Mouse (Mus musculus) heart, adult 8-10 months (tissue): Measurements from ENCODE around the gene Lfng. TPM values are rescaled to one million over a fixed set of nuclear protein-coding genes. Genes with fewer than 3 reads are reported as not detected.

Experiments
- DNase-seq: peaks from one replicate; pipeline ENCODE4 v3.0.0; 2022; ENCODE audit warnings: low spot score
- total RNA-seq, 4 experiments: library from RNA; stranded (reverse); gene quantifications; 2 replicates each; pipeline ENCODE4 v1.2.4; 2022

Gene Lfng
- total RNA-seq, 4 experiments from 2014 or later = 6.0 to 8.3 (median 6.9) TPM

DNA sequence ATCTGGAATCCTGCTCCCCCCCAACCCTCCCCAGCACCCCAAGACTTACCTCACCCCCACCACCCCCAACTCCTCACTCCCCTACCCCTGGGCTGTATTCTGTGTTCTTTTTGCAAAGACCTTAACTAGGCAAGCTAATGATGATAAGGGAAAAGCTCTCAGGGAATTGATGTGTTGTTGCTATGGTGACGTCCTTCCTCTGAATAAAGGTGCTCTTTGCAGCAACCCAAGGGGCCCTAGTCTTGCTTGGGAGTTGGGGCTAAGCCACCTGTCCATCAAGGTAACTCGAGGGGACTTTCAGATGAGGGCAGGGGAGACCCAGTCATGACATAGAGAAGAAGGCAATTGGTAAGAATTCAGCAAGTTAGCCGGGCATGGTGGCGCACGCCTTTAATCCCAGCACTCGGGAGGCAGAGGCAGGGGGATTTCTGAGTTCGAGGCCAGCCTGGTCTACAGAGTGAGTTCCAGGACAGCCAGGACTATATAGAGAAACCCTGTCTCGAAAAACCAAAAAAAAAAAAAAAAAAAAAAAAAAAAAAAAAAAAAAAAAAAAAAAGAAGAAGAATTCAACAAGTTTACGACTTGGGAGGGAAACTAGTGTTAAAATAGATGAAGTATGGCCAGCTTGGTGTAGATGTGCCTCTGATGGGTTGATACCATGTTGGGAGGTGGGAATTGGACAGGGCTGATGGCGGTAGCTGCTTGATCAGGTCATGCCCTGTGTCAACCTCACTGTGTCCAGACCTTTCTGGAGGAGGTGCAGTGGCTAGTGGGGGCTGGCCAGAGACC is 8.4 kb downstream of the Lfng start:
- DNase-seq = no peak

DNA sequence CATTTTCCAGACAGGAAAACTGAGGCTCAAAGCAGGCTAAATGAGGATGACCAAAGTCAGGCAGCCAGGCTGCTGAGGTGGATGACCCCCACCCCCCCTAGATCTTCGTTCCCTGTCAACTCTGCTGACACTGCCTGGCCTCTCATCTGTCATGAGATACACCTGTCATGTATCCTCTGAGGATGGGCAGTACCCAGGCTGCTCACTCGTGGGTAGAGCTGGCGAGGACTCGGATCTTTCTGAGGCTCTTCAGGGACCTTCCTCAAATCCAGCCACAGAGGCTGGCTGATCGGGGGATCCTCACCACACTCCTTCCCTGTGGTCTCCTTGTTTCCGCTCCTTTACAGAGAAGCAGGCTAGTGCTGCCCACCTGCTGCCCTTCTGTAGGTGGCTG is 9.0 kb downstream of the Lfng start:
- DNase-seq = no peak

DNA sequence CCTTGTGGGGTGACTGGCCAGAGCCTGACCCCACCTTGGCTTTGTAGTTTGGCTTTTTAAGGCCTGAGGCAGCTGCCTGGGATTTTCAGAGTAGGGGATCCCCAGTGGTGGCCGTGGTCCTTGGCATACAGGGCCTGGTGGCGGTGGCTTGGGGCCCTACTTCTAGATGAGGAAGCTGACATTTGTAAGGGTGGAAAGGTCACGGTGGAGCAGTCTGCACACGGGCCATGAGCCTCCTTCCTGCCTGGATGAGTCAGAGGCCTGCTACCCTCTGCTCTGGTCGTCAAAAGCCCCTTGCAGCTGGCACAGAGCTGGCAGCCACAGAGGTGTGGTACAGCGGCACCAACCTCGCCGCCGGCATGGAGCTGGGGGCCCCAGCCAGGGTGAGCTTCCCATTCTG is 9.6 kb downstream of the Lfng start:
- no peak for DNase-seq

DNA sequence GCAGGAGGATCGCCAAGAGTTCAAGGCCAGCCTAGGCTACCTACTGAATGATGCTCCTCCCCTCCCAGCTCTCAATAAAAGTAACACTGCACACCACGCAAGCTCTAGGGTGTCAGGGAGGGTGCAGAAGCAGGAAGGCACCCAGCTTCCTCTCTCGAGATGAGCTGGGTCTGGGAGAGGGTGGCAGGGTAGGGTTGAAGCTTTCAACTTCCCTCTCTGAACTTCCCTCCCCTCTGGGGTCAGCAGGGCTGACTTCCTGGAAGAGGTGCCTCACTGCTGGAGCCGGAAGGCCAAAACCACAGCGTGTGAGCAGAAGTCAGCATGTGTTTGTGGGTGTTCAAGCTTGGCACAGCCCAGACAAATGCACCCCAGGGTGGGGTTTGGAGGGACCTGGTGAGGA is 10.6 kb downstream of the Lfng start:
- no peak for DNase-seq

GRCm38 (mm10) chr5:140619151-140619771 is 12.1 kb downstream of the Lfng start:
- peak; percentile 79 for DNase-seq

GRCm38 (mm10) chr5:140619895-140620736 is 13.0 kb downstream of the Lfng start:
- DNase-seq = no peak

GRCm38 (mm10) chr5:140621092-140621491 is 14.0 kb downstream of the Lfng start:
- no peak for DNase-seq

DNA sequence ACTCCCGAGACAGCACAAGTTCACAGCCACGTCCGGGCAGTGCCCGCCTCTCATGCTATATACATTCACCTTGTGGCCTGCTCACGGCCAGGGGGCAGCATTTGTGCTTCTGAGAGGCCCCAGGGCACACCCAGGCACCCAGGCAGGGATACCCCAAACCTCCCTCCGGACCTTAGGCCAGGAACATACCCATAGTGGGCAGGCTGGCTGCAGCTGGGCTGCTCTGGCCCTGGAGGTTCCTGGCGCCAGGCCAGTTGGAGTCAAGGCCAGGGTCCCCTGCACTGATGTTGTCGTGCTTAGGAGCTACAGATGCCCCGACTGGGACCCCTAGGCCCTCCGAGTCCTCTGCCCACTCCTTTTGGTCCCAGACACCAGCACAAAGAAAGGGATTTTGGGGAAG is 14.4 kb downstream of the Lfng start:
- DNase-seq = no peak

DNA sequence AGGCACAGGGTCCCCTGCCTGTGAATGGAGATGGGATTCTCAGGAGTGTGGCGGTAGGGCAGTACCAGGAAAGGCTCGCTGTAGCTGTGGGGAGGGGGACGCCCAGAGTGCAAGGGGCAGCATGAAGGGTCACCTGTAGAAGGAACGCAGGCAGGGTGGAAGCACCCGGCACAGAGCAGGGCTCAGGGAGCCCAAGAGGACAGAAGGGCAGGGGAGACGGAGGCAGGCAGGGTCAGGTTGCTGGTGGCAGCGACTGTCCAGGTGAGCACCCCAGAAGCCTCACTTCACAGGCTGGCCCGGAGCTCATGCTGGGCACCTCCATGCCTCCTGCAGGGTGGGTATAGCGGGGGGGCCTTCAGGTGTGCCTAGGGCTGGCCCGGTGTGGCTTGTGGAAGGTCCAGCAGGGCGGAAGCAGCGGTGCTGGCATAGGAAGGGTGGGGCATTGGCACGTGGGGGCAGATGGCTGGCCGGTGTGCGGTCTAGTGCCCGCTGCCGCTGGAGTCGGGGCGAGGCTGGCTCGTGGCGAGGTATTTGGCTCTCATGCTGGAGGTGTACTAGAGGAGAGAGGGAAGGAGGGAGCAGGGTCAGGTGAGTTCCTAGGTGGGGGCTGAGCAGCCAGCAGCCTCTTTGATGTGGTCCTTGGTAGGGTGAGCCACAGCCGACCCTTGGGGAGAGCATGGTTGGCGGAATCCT is 16.0 kb downstream of the Lfng start:
- DNase-seq = no peak

- no peak for DNase-seq
Observed at GRCm38 (mm10) chr5:140623791-140624190, 16.7 kb downstream of the Lfng start.

GRCm38 (mm10) chr5:140624238-140624637 is 17.1 kb downstream of the Lfng start:
- DNase-seq = no peak

DNA sequence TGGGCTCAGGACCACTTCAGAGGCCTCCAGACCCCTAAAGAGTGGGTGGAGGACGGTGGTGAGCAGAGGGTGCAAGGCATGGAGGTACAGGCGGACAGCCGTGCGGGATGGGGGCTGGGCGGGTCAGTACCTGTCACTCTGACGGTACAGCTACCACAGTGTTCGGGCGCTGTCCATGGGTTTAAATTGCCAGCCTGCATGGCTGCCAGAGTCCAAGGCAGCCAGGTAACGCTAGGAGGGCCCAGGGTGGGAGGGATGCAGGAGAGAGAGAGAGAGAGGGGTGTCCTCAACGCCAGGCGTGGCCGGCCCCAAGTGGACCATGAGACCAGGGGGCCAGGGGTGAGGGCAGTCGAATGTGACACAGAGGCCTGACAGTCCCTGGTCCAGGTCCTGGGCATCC is 17.8 kb downstream of the Lfng start:
- DNase-seq = no peak

DNA sequence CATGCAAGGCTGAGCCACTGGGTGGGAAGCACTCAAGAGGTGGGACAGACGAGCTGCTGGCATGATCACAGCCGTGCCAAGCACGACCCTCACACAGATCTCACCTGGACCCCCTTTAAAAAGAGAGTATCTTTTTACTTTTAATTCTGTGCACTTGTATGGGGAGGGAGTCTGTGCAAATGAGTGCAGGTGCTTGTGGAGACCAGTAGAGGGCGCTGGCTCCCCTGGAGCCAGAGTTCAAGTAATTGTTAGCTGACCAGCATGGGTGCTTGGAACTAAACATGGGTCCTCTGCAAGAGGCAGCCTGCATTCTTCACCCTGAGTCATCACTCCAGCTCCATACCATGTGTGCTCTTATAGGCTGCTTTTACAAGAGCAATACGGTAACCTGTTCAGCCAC is 20.5 kb downstream of the Lfng start:
- DNase-seq = no peak

- no peak for DNase-seq
Observed at GRCm38 (mm10) chr5:140628995-140629394, 21.9 kb downstream of the Lfng start.

- no peak for DNase-seq
Observed at GRCm38 (mm10) chr5:140633432-140633831, 26.3 kb downstream of the Lfng start.

- DNase-seq = no peak
Observed at GRCm38 (mm10) chr5:140634798-140635722, 27.9 kb downstream of the Lfng start.

DNA sequence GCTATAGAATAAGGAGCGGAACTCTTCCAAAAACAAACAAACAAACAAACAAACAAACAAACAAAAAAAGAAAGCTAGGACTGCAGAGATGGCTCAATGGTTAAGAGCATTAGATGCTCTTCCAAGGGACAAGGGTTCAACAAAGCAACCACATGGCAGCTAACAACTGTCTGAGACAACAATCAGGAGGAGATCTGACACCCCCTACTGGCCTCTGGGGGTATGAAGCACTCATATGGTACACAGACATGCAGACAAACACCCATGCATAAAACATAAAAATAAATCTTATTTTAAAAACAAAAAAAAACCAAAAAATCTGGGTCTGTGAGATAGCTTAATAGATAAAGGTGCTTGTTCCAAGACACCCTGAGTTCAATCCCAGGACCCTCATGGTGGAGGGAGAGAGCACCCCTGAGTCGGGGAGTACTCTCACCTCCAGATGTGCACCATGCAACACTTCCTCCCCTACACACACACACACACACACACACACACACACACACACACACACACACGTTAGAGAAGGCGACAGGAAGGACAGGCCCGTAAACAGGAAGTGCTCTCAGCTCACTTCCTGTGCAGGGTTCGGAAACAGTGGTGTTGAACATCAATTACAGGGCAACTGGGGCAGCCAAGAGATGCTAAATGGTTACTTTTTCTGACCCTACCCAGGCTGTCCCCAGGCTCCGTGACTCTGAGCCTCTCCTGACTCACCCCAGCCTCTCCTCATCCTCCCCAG is 29.4 kb downstream of the Lfng start:
- DNase-seq = no peak

- no peak for DNase-seq
Observed at GRCm38 (mm10) chr5:140637058-140637410, 29.9 kb downstream of the Lfng start.

DNA sequence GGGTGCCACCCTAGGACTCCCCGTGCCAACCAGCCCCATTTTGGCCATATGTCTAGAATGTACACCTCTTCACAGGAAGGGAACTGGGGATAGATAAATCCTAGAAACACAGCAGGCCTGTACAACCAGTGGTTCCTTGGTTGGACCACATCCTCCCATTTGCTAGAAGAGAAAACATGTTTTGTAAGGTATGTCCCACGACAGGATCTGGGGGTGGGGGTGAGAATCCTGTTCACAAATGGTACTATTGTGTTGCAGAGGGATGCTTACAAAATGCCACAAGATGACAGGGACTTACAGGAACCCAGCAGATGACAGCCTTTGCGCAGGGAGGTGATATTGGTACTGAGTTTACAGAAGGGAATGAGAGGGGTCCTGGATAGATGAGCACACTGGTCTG is 30.9 kb downstream of the Lfng start:
- DNase-seq = no peak

DNA sequence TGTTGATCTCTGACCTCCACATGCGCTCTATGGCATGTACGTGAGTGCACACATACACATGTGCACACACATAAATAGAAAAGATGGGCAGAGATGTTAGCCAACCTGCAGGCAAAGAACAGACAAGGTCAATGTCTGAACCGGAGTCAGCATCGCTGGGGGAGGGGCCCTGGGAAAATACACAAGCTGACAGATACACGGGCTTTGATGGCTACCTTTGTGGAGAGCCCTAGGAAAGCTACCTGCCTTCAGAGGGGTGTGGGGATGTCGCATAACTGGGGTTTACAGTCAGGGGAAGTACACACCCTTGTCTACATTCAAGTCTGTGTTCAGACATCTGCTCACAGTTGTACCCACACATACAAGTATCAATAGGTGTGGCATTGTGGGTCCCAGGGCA is 31.4 kb downstream of the Lfng start:
- no peak for DNase-seq
